Mouse (Mus musculus): ENCODE results near the gene Prss36. TPM values are rescaled to one million over a fixed set of nuclear protein-coding genes. Genes with fewer than 3 reads are reported as not detected.
"Not testable (repeated sequence)": the region's sequence is repeated elsewhere in the genome, so short reads cannot be mapped to it uniquely, and the experiment has no call there.

Gene Prss36
- polyA plus RNA-seq, 1 experiment from 2014 or later = 10.7 TPM

- Histone ChIP-seq H3K36me3 (0 out of 2 replicates have a peak, but pooled peaks cover under 1% of the 10 kb centered on the region), H3K9me3 (no peaks in the 10 kb centered on the region), H3K9ac (replicated peaks) (no peak overlapping the region), H3K4me2 (no peak overlapping the region), H3K4me1 (replicated peaks) (peaks cover 8% of the 10 kb centered on the region), H3K27me3 (0 out of 2 replicates have a peak, but pooled peaks cover 2% of the 10 kb centered on the region), H3K27ac (no peak overlapping the region), H3K4me3 (replicated peaks) (no peak overlapping the region)
- WGBS = 47% methylated on average over 7 of the region's 7 CpGs
- ATAC-seq (ENCODE audit: insufficient number of reproducible peaks, insufficient read depth, low FRiP score, low TSS enrichment, low read depth) = no peak
Observed at GRCm38 (mm10) chr7:127899997-127900396, 46.5 kb downstream of the Prss36 start.

- no peak overlapping the region for H3K27ac ChIP-seq
- peaks cover 9% of the 10 kb centered on the region for H3K4me1 ChIP-seq (replicated peaks)
- H3K9ac ChIP-seq (replicated peaks) = no peak overlapping the region
- H3K27me3 ChIP-seq = 0 out of 2 replicates have a peak, but pooled peaks cover 2% of the 10 kb centered on the region
- H3K9me3 ChIP-seq = no peaks in the 10 kb centered on the region
- H3K36me3 ChIP-seq = peaks cover 6% of the 10 kb centered on the region
- H3K4me3 ChIP-seq (replicated peaks) = no peak overlapping the region
- WGBS = 32% methylated on average over 10 of the region's 10 CpGs
- ATAC-seq (ENCODE audit: insufficient number of reproducible peaks, insufficient read depth, low FRiP score, low TSS enrichment, low read depth) = no peak
- H3K4me2 ChIP-seq = no peak overlapping the region
Observed at GRCm38 (mm10) chr7:127898179-127898956, 48.2 kb downstream of the Prss36 start.

GRCm38 (mm10) chr7:127897542-127897941, 49.0 kb downstream of the Prss36 start:
- ATAC-seq (ENCODE audit: insufficient number of reproducible peaks, insufficient read depth, low FRiP score, low TSS enrichment, low read depth) = no peak
- H3K36me3 ChIP-seq = peaks cover 14% of the 10 kb centered on the region
- H3K4me1 ChIP-seq (replicated peaks) = peaks cover 9% of the 10 kb centered on the region
- H3K9me3 ChIP-seq = no peaks in the 10 kb centered on the region
- 0 out of 2 replicates have a peak, but pooled peaks cover 2% of the 10 kb centered on the region for H3K27me3 ChIP-seq
- no peak overlapping the region for H3K27ac ChIP-seq
- no peak overlapping the region for H3K4me3 ChIP-seq (replicated peaks)
- WGBS = 85% methylated on average over 7 of the region's 7 CpGs
- no peak overlapping the region for H3K9ac ChIP-seq (replicated peaks)
- no peak overlapping the region for H3K4me2 ChIP-seq

- Histone ChIP-seq H3K36me3 (peaks cover 24% of the 10 kb centered on the region), H3K4me3 (replicated peaks) (no peak overlapping the region), H3K4me2 (no peak overlapping the region), H3K9ac (replicated peaks) (no peak overlapping the region), H3K4me1 (replicated peaks) (peaks cover 9% of the 10 kb centered on the region), H3K27me3 (0 out of 2 replicates have a peak, but pooled peaks cover 2% of the 10 kb centered on the region), H3K9me3 (no peaks in the 10 kb centered on the region), H3K27ac (no peak overlapping the region)
- no peak for ATAC-seq (ENCODE audit: insufficient number of reproducible peaks, insufficient read depth, low FRiP score, low TSS enrichment, low read depth)
- WGBS = 55% methylated on average over 13 of the region's 13 CpGs
Observed at GRCm38 (mm10) chr7:127896384-127896783, 50.1 kb downstream of the Prss36 start.

GRCm38 (mm10) chr7:127895891-127896290, 50.6 kb downstream of the Prss36 start:
- H3K4me1 ChIP-seq (replicated peaks); H3K27ac ChIP-seq; H3K9me3 ChIP-seq; H3K9ac ChIP-seq (replicated peaks); ATAC-seq (ENCODE audit: insufficient number of reproducible peaks, insufficient read depth, low FRiP score, low TSS enrichment, low read depth); H3K27me3 ChIP-seq: not testable (repeated sequence)
- H3K4me3 ChIP-seq (replicated peaks) = peak overlapping the region; percentile 59
- WGBS = 63% methylated on average over 7 of the region's 7 CpGs
- peaks cover 29% of the 10 kb centered on the region for H3K36me3 ChIP-seq
- H3K4me2 ChIP-seq = peak overlapping the region; percentile 79

- H3K4me1 ChIP-seq (replicated peaks) = peaks cover 13% of the 10 kb centered on the region
- H3K9ac ChIP-seq (replicated peaks) = peak within 1 kb of the TSS; percentile 70
- peak within 1 kb of the TSS; percentile 79 for H3K4me2 ChIP-seq
- H3K4me3 ChIP-seq (replicated peaks) = peak within 1 kb of the TSS; percentile 59
- peak within 1 kb of the TSS; percentile 80 for H3K27ac ChIP-seq
- 0 out of 2 replicates have a peak, but pooled peaks cover 2% of the 10 kb centered on the region for H3K27me3 ChIP-seq
- peak; percentile 98 for ATAC-seq (ENCODE audit: insufficient number of reproducible peaks, insufficient read depth, low FRiP score, low TSS enrichment, low read depth)
- under 1% methylated on average over 26 of the region's 26 CpGs for WGBS
- peaks cover 33% of the 10 kb centered on the region for H3K36me3 ChIP-seq
- no peaks in the 10 kb centered on the region for H3K9me3 ChIP-seq
Observed at GRCm38 (mm10) chr7:127895442-127895841, 51.1 kb downstream of the Prss36 start, which contains the start of the genes Gm21974 and Vkorc1. Gene Gm21974, minus strand, starts transcription at chr7:127895454. Gene Vkorc1, minus strand, starts transcription at chr7:127895617.

- no peak for ATAC-seq (ENCODE audit: insufficient number of reproducible peaks, insufficient read depth, low FRiP score, low TSS enrichment, low read depth)
Observed at GRCm38 (mm10) chr7:127894480-127894879, 52.0 kb downstream of the Prss36 start.

GRCm38 (mm10) chr7:127890798-127891197, 55.7 kb downstream of the Prss36 start, which contains the start of gene Prss53:
Gene Prss53, minus strand, starts transcription at chr7:127890970.
- Histone ChIP-seq H3K9me3 (no peaks in the 10 kb centered on the region), H3K9ac (replicated peaks) (no peak within 1 kb of the TSS), H3K27ac (no peak within 1 kb of the TSS), H3K4me3 (replicated peaks) (no peak within 1 kb of the TSS), H3K4me2 (no peak within 1 kb of the TSS), H3K36me3 (peaks cover 80% of the 10 kb centered on the region), H3K4me1 (replicated peaks) (peaks cover 13% of the 10 kb centered on the region), H3K27me3 (no peaks in the 10 kb centered on the region)
- WGBS = 26% methylated on average over 4 of the region's 4 CpGs
- ATAC-seq (ENCODE audit: insufficient number of reproducible peaks, insufficient read depth, low FRiP score, low TSS enrichment, low read depth) = no peak

More at GRCm38 (mm10) chr7:127894480-127894879, 52.0 kb downstream of the Prss36 start:
- H3K9ac ChIP-seq (replicated peaks) = peak overlapping the region; percentile 70; the same call in 1 of the 2 replicates
- H3K9me3 ChIP-seq = no peaks in the 10 kb centered on the region
- H3K36me3 ChIP-seq = peaks cover 43% of the 10 kb centered on the region
- H3K4me3 ChIP-seq (replicated peaks) = peak overlapping the region; percentile 59
- WGBS = 72% methylated on average over 5 of the region's 5 CpGs
- H3K27ac ChIP-seq = no peak overlapping the region
- 0 out of 2 replicates have a peak, but pooled peaks cover under 1% of the 10 kb centered on the region for H3K27me3 ChIP-seq
- peak overlapping the region; percentile 79 for H3K4me2 ChIP-seq
- peaks cover 13% of the 10 kb centered on the region for H3K4me1 ChIP-seq (replicated peaks)

GRCm38 (mm10) chr7:127888821-127889220, 57.7 kb downstream of the Prss36 start:
- Histone ChIP-seq H3K4me1 (replicated peaks) (peaks cover 9% of the 10 kb centered on the region), H3K36me3 (peaks cover 98% of the 10 kb centered on the region), H3K27me3 (no peaks in the 10 kb centered on the region), H3K9me3 (no peaks in the 10 kb centered on the region), H3K9ac (replicated peaks) (no peak overlapping the region), H3K4me3 (replicated peaks) (no peak overlapping the region), H3K27ac (no peak overlapping the region), H3K4me2 (no peak overlapping the region)
- 74% methylated on average over 3 of the region's 3 CpGs for WGBS
- no peak for ATAC-seq (ENCODE audit: insufficient number of reproducible peaks, insufficient read depth, low FRiP score, low TSS enrichment, low read depth)

- no peak overlapping the region for H3K27ac ChIP-seq
- 86% methylated on average over 3 of the region's 3 CpGs for WGBS
- no peak overlapping the region for H3K4me3 ChIP-seq (replicated peaks)
- H3K36me3 ChIP-seq = peaks cover 98% of the 10 kb centered on the region
- no peak overlapping the region for H3K9ac ChIP-seq (replicated peaks)
- no peaks in the 10 kb centered on the region for H3K27me3 ChIP-seq
- no peaks in the 10 kb centered on the region for H3K9me3 ChIP-seq
- no peak for ATAC-seq (ENCODE audit: insufficient number of reproducible peaks, insufficient read depth, low FRiP score, low TSS enrichment, low read depth)
- H3K4me1 ChIP-seq (replicated peaks) = peaks cover 17% of the 10 kb centered on the region
- no peak overlapping the region for H3K4me2 ChIP-seq
Observed at GRCm38 (mm10) chr7:127887781-127888180, 58.7 kb downstream of the Prss36 start.

- no peak overlapping the region for H3K4me2 ChIP-seq
- WGBS = 83% methylated on average over 8 of the region's 8 CpGs
- no peaks in the 10 kb centered on the region for H3K27me3 ChIP-seq
- 0 out of 2 replicates have a peak overlapping the region, but pooled peaks have one; percentile 23 for H3K9ac ChIP-seq (replicated peaks)
- H3K9me3 ChIP-seq = no peaks in the 10 kb centered on the region
- ATAC-seq (ENCODE audit: insufficient number of reproducible peaks, insufficient read depth, low FRiP score, low TSS enrichment, low read depth) = no peak
- no peak overlapping the region for H3K27ac ChIP-seq
- peaks cover 17% of the 10 kb centered on the region for H3K4me1 ChIP-seq (replicated peaks)
- no peak overlapping the region for H3K4me3 ChIP-seq (replicated peaks)
- H3K36me3 ChIP-seq = peaks cover 98% of the 10 kb centered on the region
Observed at GRCm38 (mm10) chr7:127887191-127887590, 59.3 kb downstream of the Prss36 start.
